Mouse (Mus musculus) stomach, embryonic 15.5 days (tissue): Measurements from ENCODE around the gene Myd88. TPM values are rescaled to one million over a fixed set of nuclear protein-coding genes. Genes with fewer than 3 reads are reported as not detected.

Source experiments
- polyA plus RNA-seq: library from polyadenylated mRNA; unstranded; fragments of >200 nt; fragmentation: Nextera tagmentation; extraction: Ambion mirVana; gene quantifications from 2 replicates; pipeline ENCODE4 v1.2.1, GENCODE M21; 2015

Gene Myd88
- polyA plus RNA-seq, 1 experiment from 2014 or later: 34.7 TPM

Other genes with a start within 250 kb of the Myd88 start
- gene Plcd1, start 247.9 kb downstream of the Myd88 start, polyA plus RNA-seq: 39.4 and 50.5 TPM in 2 replicates
- gene Dlec1, start 238.9 kb downstream of the Myd88 start, polyA plus RNA-seq: 0.85 and 0.89 TPM in 2 replicates
- gene Acaa1b, start 184.3 kb downstream of the Myd88 start, polyA plus RNA-seq: 1.3 and 2.3 TPM in 2 replicates
- gene Gm47289, start 182.2 kb downstream of the Myd88 start, polyA plus RNA-seq: not detected in 2 replicates
- gene Slc22a13, start 132.3 kb downstream of the Myd88 start, polyA plus RNA-seq: not detected in 2 replicates
- 13.3 and 13.5 TPM in 2 replicates for gene Oxsr1, start 19.0 kb downstream of the Myd88 start, polyA plus RNA-seq
- 116 and 119 TPM in 2 replicates for gene Acaa1a, start 1.7 kb downstream of the Myd88 start, polyA plus RNA-seq
- gene Xylb, start 16.0 kb upstream of the Myd88 start, polyA plus RNA-seq: 6.0 and 8.9 TPM in 2 replicates
- gene Slc22a14, start 24.1 kb upstream of the Myd88 start, polyA plus RNA-seq: 0.08 TPM in 1 of 2 replicates, not detected in the other
- gene Acvr2b, start 60.7 kb upstream of the Myd88 start, polyA plus RNA-seq: 19.3 and 20.3 TPM in 2 replicates
- gene Exog, start 103.5 kb upstream of the Myd88 start, polyA plus RNA-seq: 21.1 and 21.4 TPM in 2 replicates
- 0.19 and 0.42 TPM in 2 replicates for gene Scn5a, start 237.6 kb upstream of the Myd88 start, polyA plus RNA-seq